Mouse (Mus musculus): Measurements from ENCODE around the gene Gm10318. TPM values are rescaled to one million over a fixed set of nuclear protein-coding genes. Genes with fewer than 3 reads are reported as not detected.

The Gm10318 gene
- total RNA-seq, 2 experiments from 2014 or later, result not detected

DNA sequence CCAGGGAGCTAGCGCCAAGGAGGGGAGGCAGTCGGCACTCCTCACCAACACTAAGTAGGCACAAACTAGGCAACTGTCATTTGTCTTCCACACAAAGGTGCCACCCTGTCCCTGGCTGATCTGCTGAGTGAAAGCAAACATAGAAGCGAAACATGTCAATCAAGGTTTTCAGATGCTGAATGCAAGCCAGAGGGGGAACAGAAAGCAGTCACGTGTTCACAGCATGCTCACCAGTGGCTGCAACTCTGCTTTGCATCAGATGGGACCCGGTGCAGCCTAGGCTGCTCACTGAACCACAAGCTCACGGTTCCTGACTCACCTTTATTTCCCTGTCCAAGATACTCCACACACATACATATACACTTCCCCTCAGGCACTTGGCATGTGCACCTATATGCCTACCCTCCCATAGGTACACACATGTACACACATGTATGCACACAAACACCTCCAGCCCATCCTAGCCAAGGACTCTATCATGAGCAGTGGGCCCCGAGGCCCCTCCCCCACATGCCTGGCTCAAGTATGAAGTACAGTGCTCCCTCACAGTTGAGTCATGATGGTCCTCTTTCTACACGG lies 38.4 kb downstream of the Gm10318 start:
- no peak for DNase-seq

DNA sequence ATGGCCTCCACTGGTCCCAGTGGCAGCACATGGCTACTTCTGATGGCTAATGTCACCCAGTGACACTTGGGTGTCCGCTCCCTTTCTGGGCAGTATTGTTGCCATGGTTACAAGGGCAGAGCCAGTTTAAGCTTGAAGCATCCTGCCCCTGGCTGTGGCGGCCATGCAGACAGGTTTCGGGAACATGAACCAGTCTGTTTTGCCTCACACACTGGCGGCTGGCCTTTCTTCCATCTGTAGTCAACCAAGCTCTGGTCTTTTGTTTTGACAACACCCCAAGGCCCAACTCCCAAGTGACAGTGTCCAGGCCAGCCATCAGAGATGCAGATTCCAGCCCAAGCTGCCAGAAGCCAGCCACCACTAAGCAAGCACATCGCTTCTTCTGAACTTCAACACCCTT lies 42.9 kb downstream of the Gm10318 start:
- no peak for DNase-seq

DNA sequence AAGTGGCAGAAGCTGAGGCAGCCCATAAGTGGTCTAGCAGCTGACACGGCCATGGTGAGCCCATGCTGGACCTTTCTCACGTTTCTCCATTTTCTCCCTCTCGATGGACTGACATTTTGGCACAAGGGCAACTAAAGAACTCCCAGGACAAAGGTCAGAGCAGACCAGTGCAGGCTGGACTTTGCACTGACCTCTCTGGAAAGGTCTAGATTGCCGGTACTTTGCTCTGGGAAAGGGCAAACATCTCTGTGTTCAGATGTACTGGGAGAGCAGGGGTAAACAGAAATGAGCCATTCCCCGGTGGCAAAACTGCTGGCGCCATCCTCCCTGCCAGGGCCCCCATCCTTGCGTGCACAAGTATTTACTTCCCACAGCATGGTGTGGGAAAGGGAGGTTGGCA lies 47.5 kb downstream of the Gm10318 start:
- DNase-seq, result no peak

DNA sequence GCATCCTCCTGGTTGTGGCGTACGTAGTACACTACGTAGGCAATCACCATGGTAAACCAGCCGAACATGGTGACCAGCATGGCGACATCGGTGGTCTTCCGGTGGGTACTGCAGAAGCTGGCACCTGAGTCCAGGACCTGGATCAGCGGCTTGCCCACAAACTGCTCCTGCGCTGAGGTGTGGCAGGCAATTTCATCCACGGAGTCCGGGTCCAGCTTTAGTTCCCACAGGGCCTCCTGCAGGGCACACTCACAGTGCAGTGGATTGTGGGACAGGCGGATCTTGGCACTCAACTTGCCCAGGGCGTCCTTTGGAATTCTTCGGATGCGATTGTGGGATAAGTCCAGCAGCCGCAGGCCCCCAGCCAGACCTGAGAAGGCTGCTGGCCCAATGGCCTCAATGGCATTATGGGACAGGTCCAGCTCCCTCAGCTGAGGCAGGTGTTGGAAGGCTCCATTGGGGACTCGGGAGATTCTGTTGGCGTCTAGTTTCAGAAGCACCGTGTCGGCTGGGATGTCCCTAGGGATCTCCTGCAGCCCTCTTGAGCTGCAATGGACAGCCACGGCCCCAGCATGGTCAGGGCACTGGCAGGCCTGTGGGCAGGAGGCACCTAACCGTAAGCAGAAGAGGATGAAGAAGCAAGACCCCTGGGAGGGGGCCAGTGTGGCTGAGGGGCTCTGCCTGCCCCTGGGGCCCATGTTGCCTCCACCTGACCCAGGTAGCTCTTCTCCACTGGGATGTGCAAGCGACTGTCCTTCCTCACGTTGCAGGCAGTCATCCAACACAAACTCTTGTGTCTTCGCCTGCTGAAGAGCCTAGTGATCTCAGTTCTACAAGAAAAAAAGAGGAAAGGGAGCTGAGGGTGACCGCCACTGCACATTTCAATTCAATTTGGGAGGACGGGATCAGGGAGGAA lies 48.5 kb downstream of the Gm10318 start:
- no peak for DNase-seq

DNA sequence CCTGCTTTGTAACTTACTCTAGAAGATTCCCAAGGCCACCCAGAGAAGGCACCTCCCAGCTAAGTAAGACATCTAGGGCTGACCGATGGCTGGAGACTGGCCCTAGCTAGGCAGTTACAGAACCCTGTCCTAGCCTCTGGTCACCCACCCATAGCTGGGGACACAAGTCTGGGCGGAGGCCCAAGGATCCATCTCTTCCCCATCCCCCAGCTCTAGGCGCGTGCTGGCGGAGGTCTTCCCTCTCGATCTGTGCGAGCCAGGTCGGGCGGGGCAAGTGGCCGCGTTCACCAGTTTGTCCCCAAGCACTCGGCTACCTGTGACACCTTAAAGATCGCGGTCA lies 49.2 kb downstream of the Gm10318 start:
- DNase-seq, result peak in 1 of 2 experiments; percentile 12

DNA sequence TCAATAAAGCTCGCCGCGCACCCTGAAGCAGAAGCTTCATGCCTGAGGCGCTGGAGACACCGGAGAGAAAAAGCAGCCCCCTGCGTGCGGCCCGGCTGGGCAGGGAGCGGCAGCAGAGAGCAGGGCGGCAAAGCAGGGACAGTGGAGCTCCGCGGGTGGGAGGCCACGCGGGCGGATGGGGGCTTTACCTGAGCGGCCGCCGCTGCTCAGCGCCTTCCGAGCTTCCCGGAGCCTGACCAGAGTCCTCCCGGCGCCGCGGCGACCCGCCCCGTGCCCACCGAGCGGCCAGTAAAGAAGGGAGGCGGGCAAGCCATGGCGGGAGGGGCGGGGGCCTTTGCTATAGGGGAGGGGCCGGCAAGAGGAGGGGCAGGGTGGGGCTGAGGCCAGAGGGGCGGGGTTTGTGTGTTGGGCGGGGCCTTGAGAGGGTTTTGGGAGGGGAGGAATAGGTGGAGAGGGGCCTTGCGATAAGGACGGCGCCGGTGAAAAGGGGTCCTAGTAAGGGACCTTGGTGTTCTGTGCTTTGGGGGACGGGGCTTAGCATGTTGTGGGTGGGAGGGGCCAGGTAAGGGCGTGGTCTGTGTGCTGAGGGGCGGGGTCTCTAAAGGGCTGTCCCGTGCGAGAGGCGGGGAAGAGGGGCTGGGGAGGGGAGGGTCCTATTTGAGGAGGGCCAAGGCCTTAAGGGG lies 49.7 kb downstream of the Gm10318 start, which contains the start of gene Lrrc3:
TSS of gene Lrrc3 (minus strand) at position 326 of the 683 bp plus-strand sequence.
- DNase-seq, result peak; percentile 67 to 80

DNA sequence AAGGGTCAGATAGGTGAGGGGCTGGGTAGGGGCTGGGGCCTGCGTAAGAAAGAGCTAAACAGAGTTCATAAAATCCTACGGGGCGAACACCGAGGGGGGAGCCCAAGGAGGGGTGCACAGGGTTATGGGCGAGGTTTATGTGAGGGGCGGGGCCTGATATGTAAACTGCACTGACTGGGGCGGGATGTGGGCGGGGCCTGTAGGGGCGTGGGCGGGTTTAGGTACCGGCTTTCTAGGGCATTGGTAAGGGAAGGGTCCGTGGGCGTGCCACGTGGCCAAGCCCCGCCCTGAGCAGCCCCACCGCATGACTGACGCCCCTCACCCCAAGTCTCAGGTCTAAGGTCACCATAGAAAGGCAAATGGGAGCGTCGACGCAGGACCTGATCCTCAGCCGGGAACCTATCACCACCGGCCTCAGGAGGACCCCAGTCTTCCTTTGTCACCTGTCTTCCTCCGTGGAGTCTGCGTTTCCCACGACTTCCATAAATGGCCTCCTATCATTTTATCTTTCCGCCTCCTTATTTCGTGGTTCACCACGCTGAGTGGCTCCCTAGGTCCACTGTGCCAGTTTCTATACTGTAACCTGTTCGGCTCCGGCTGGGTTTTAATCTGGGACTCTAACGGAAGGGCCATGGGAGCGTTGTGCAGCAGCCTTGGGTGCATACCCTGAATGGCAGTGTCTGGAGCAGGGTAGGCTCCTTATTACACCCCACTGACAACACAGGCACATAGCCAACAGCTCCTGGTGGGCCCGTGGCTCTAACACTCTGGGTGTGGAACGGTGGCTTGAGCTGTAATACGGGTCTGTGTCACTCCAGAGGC lies 50.4 kb downstream of the Gm10318 start:
- DNase-seq, result peak; percentile 12 to 48

Other genes starting within 250 kb of the Gm10318 start
- gene Sumo3, start 246.8 kb upstream of the Gm10318 start, total RNA-seq (2021), result 100 to 1,000 TPM in 1 of 2 experiments, 10 to 100 TPM in 1; 89.0 to 106 TPM
- 10 to 100 TPM; 24.1 to 27.6 TPM for gene Gm49325, start 246.7 kb upstream of the Gm10318 start, total RNA-seq (2021)
- 10 to 100 TPM; 57.3 to 67.6 TPM for gene Ube2g2, start 230.6 kb upstream of the Gm10318 start, total RNA-seq (2021)
- under 1 TPM; 0.16 to 0.23 TPM for gene Tspear, start 166.3 kb upstream of the Gm10318 start, total RNA-seq (2021)
- not detected for gene Gm19402, start 162.1 kb upstream of the Gm10318 start, total RNA-seq (2021)
- gene Gm9508, start 155.6 kb upstream of the Gm10318 start, total RNA-seq (2021), result not detected
- gene Gm10272, start 146.2 kb upstream of the Gm10318 start, total RNA-seq (2021), result not detected
- gene Gm10024, start 141.4 kb upstream of the Gm10318 start, total RNA-seq (2021), result not detected
- not detected for gene Gm10142, start 137.1 kb upstream of the Gm10318 start, total RNA-seq (2021)
- gene Krtap12-1, start 132.3 kb upstream of the Gm10318 start, total RNA-seq (2021), result not detected
- not detected for gene Gm10100, start 126.4 kb upstream of the Gm10318 start, total RNA-seq (2021)
- gene Gm18596, start 110.2 kb upstream of the Gm10318 start, total RNA-seq (2021), result not detected
- gene Gm9736, start 101.5 kb upstream of the Gm10318 start, total RNA-seq (2021), result not detected
- not detected for gene Gm3233, start 93.2 kb upstream of the Gm10318 start, total RNA-seq (2021)
- not detected for gene Gm3238, start 81.5 kb upstream of the Gm10318 start, total RNA-seq (2021)
- not detected for gene Gm7138, start 75.9 kb upstream of the Gm10318 start, total RNA-seq (2021)
- gene Gm3250, start 70.3 kb upstream of the Gm10318 start, total RNA-seq (2021), result not detected
- gene Gm7137, start 64.7 kb upstream of the Gm10318 start, total RNA-seq (2021), result not detected
- gene Gm9639, start 57.8 kb upstream of the Gm10318 start, total RNA-seq (2021), result not detected
- not detected for gene Gm19668, start 53.7 kb upstream of the Gm10318 start, total RNA-seq (2021)
- not detected for gene Gm9507, start 41.0 kb upstream of the Gm10318 start, total RNA-seq (2021)
- not detected for gene Gm2696, start 38.2 kb upstream of the Gm10318 start, total RNA-seq (2021)
- gene Krtap10-4, start 25.8 kb upstream of the Gm10318 start, total RNA-seq (2021), result not detected
- not detected for gene Krtap10-10, start 16.9 kb upstream of the Gm10318 start, total RNA-seq (2021)
- gene Gm36176, start 6.1 kb upstream of the Gm10318 start, total RNA-seq (2021), result not detected
- gene Gm3285, start 9.1 kb downstream of the Gm10318 start, total RNA-seq (2021), result not detected
- 1 to 10 TPM; 4.2 to 5.7 TPM for gene Lrrc3, start 49.7 kb downstream of the Gm10318 start, total RNA-seq (2021)
- gene Trpm2, start 117.7 kb downstream of the Gm10318 start, total RNA-seq (2021), result 1 to 10 TPM; 2.2 to 4.7 TPM
- 10 to 100 TPM; 18.6 to 20.9 TPM for gene 1810043G02Rik, start 125.7 kb downstream of the Gm10318 start, total RNA-seq (2021)
- gene Pfkl, start 157.2 kb downstream of the Gm10318 start, total RNA-seq (2021), result 100 to 1,000 TPM; 116 to 131 TPM
- gene Dnmt3l, start 189.1 kb downstream of the Gm10318 start, total RNA-seq (2021), result 10 to 100 TPM; 24.1 to 38.1 TPM
- not detected for gene Aire, start 190.8 kb downstream of the Gm10318 start, total RNA-seq (2021)
- gene Icosl, start 216.4 kb downstream of the Gm10318 start, total RNA-seq (2021), result 10 to 100 TPM; 11.6 to 21.6 TPM